9 mouse cellular contexts compared by ENCODE assay signal in genomic region chr13:22007121-22007510, GRCm38 (mm10). TPM values are rescaled to one million over a fixed set of nuclear protein-coding genes. Genes with fewer than 3 reads are reported as not detected.
DNase-seq lines count a peak whose midpoint lies in the region; ATAC-seq and TF ChIP-seq lines count a peak whose summit lies in the region.
"Had no signal": no experiment of that assay in that cellular context is flagged by ENCODE, and none has a peak within 500 bp of the region (broad histone marks: within the 10 kb centered on the region; RNA-seq: fewer than 3 reads in every experiment).

No protein-coding gene starts in this region.

- DNase-seq in kidney, postnatal 0 days (ENCODE audit: low spot score) = no peak
- DNase-seq in kidney, adult 8-10 months = no peak
- DNase-seq in embryonic facial prominence, embryonic 14.5 days (ENCODE audit: low spot score) = no peak
- DNase-seq in neural tube, embryonic 10.5 days (ENCODE audit: extremely low spot score, low spot score) = peak; percentile 47
- DNase-seq in frontal cortex, postnatal 10 days (ENCODE audit: low spot score in 2 of 2) = no peak
- no peak for DNase-seq in left cerebral cortex, postnatal 4 days
- no peak for DNase-seq in c-Kit-positive CD71-positive TER-119-positive erythroid progenitor cells, embryonic 14.5 days (ENCODE audit: low spot score)

- peak overlapping the region; percentile 46 for H3K4me3 ChIP-seq in kidney, postnatal 0 days (replicated peaks; ENCODE audit: low read depth, low read length)
- peak overlapping the region; percentile 54 for H3K4me3 ChIP-seq in embryonic facial prominence, embryonic 14.5 days (ENCODE audit: low read depth, low read length)
- H3K4me3 ChIP-seq in intestine, embryonic 16.5 days (ENCODE audit: low read length) = peak overlapping the region; percentile 69

- H3K4me1 ChIP-seq in kidney, postnatal 0 days (replicated peaks; ENCODE audit: insufficient read depth, low read length) = peaks cover 9% of the 10 kb centered on the region
- peaks cover 5% of the 10 kb centered on the region for H3K4me1 ChIP-seq in embryonic facial prominence, embryonic 14.5 days (ENCODE audit: control insufficient read depth, insufficient read depth, low read length)
- H3K4me1 ChIP-seq in intestine, embryonic 16.5 days (ENCODE audit: control insufficient read depth, insufficient read depth, low read length) = peaks cover 15% of the 10 kb centered on the region; the same call in 1 of the 2 replicates

- peaks cover 89% of the 10 kb centered on the region for H3K27me3 ChIP-seq in kidney, postnatal 0 days (ENCODE audit: insufficient read depth, low read length)
- H3K27me3 ChIP-seq in embryonic facial prominence, embryonic 14.5 days (replicated peaks; ENCODE audit: control insufficient read depth, insufficient read depth, low read length) = peaks cover 95% of the 10 kb centered on the region
- peaks cover 76% of the 10 kb centered on the region for H3K27me3 ChIP-seq in intestine, embryonic 16.5 days (replicated peaks; ENCODE audit: control insufficient read depth, insufficient read depth, low read length)

- H3K36me3 ChIP-seq in kidney, postnatal 0 days (ENCODE audit: insufficient read depth, low read length) = no peaks in the 10 kb centered on the region
- no peaks in the 10 kb centered on the region for H3K36me3 ChIP-seq in embryonic facial prominence, embryonic 14.5 days (ENCODE audit: control insufficient read depth, insufficient read depth, low read length)
- H3K36me3 ChIP-seq in intestine, embryonic 16.5 days (ENCODE audit: control insufficient read depth, insufficient read depth, low read length) = no peaks in the 10 kb centered on the region

- intact Hi-C loops in left cerebral cortex, postnatal 4 days (cut with DNase I) = no loop called here

- ATAC-seq in kidney, postnatal 0 days (replicated peaks; ENCODE audit: low FRiP score, low read depth) = no peak
- no peak for ATAC-seq in embryonic facial prominence, embryonic 14.5 days (ENCODE audit: low read depth)
- no peak; the same call in 1 of the 2 replicates for ATAC-seq in intestine, embryonic 16.5 days

- no peak overlapping the region for H3K27ac ChIP-seq in kidney, postnatal 0 days
- no peak overlapping the region for H3K27ac ChIP-seq in embryonic facial prominence, embryonic 14.5 days (replicated peaks; ENCODE audit: low read depth, low read length)
- no peak overlapping the region for H3K27ac ChIP-seq in intestine, embryonic 16.5 days (ENCODE audit: low read length)

- H3K9ac ChIP-seq in kidney, postnatal 0 days (ENCODE audit: low read depth, low read length) = 0 out of 2 replicates have a peak overlapping the region, but pooled peaks have one; percentile 19
- H3K9ac ChIP-seq in embryonic facial prominence, embryonic 14.5 days (ENCODE audit: low read depth, low read length) = 0 out of 2 replicates have a peak overlapping the region, but pooled peaks have one; percentile 57
- peak overlapping the region; percentile 64 for H3K9ac ChIP-seq in intestine, embryonic 16.5 days (ENCODE audit: low read depth, low read length)

- 5% methylated on average over 18 of the region's 18 CpGs for WGBS in kidney, postnatal 0 days
- 4% methylated on average over 18 of the region's 18 CpGs for WGBS in embryonic facial prominence, embryonic 14.5 days
- WGBS in intestine, embryonic 16.5 days = 3% methylated on average over 18 of the region's 18 CpGs

- no peak for TF ChIP-seq CTCF in kidney, postnatal 0 days (IDR thresholded peaks at IDR 0.05; ENCODE audit: low read depth)

- peak overlapping the region; percentile 79 for H3K4me2 ChIP-seq in kidney, postnatal 0 days (ENCODE audit: low read length)
- peak overlapping the region; percentile 92 for H3K4me2 ChIP-seq in embryonic facial prominence, embryonic 14.5 days (ENCODE audit: low read depth, low read length)
- peak overlapping the region; percentile 96 for H3K4me2 ChIP-seq in intestine, embryonic 16.5 days (ENCODE audit: low read depth, low read length)

- H3K9me3 ChIP-seq in kidney, postnatal 0 days (replicated peaks; ENCODE audit: low read length) = no peaks in the 10 kb centered on the region
- H3K9me3 ChIP-seq in embryonic facial prominence, embryonic 14.5 days (ENCODE audit: control insufficient read depth, low read length) = no peaks in the 10 kb centered on the region
- H3K9me3 ChIP-seq in intestine, embryonic 16.5 days (ENCODE audit: control insufficient read depth, low read length) = no peaks in the 10 kb centered on the region

RNA-seq across cellular contexts. Expression of gene Prss16, which starts 2.4 kb away (rescaled TPM):
- 0.21 and 0.60 TPM in 2 replicates for polyA plus RNA-seq in kidney, postnatal 0 days (2015; fragmentation: Nextera tagmentation; extraction: Ambion mirVana)
- 0.70 and 0.83 TPM in 2 replicates for polyA plus RNA-seq in embryonic facial prominence, embryonic 14.5 days (2014; fragmentation: Nextera tagmentation; extraction: Ambion mirVana)
- 1.4 and 2.0 TPM in 2 replicates for polyA plus RNA-seq in intestine, embryonic 16.5 days (2015; fragmentation: Nextera tagmentation; extraction: Ambion mirVana)
- total RNA-seq in left cerebral cortex, postnatal 4 days (2021) = not detected

RNA-seq across cellular contexts. Expression of gene Pom121l2, which starts 26.1 kb away (rescaled TPM):
- polyA plus RNA-seq in kidney, postnatal 0 days (2015; fragmentation: Nextera tagmentation; extraction: Ambion mirVana) = not detected in 2 replicates
- polyA plus RNA-seq in embryonic facial prominence, embryonic 14.5 days (2014; fragmentation: Nextera tagmentation; extraction: Ambion mirVana) = 0.11 and 0.13 TPM in 2 replicates
- 0.10 TPM in 1 of 2 replicates, not detected in the other for polyA plus RNA-seq in intestine, embryonic 16.5 days (2015; fragmentation: Nextera tagmentation; extraction: Ambion mirVana)
- total RNA-seq in left cerebral cortex, postnatal 4 days (2021) = under 1 TPM in 1 of 2 experiments, not detected in 1; 0.12 TPM
- total RNA-seq: megakaryocyte-erythroid progenitor cell, adult 5-6 weeks had no signal

RNA-seq across cellular contexts. Expression of gene Hist1h2ah, which starts 28.3 kb away (rescaled TPM):
- polyA plus RNA-seq in kidney, postnatal 0 days (2015; fragmentation: Nextera tagmentation; extraction: Ambion mirVana) = 4.0 and 4.5 TPM in 2 replicates
- polyA plus RNA-seq in embryonic facial prominence, embryonic 14.5 days (2014; fragmentation: Nextera tagmentation; extraction: Ambion mirVana) = 13.1 TPM in 1 of 2 replicates, not detected in the other
- 4.6 and 5.1 TPM in 2 replicates for polyA plus RNA-seq in intestine, embryonic 16.5 days (2015; fragmentation: Nextera tagmentation; extraction: Ambion mirVana)
- total RNA-seq in left cerebral cortex, postnatal 4 days (2021) = 100 to 1,000 TPM; 126 to 134 TPM

RNA-seq across cellular contexts. Expression of gene Hist1h2bk, which starts 28.6 kb away (rescaled TPM):
- 4.0 and 4.8 TPM in 2 replicates for polyA plus RNA-seq in kidney, postnatal 0 days (2015; fragmentation: Nextera tagmentation; extraction: Ambion mirVana)
- polyA plus RNA-seq in embryonic facial prominence, embryonic 14.5 days (2014; fragmentation: Nextera tagmentation; extraction: Ambion mirVana) = 3.9 and 6.6 TPM in 2 replicates
- polyA plus RNA-seq in intestine, embryonic 16.5 days (2015; fragmentation: Nextera tagmentation; extraction: Ambion mirVana) = 1.8 and 2.9 TPM in 2 replicates
- total RNA-seq in left cerebral cortex, postnatal 4 days (2021) = 100 to 1,000 TPM in 1 of 2 experiments, 10 to 100 TPM in 1; 95.1 to 120 TPM

RNA-seq across cellular contexts. Expression of gene Hist1h4i, which starts 34.0 kb away (rescaled TPM):
- polyA plus RNA-seq in kidney, postnatal 0 days (2015; fragmentation: Nextera tagmentation; extraction: Ambion mirVana) = 15.3 and 17.2 TPM in 2 replicates
- polyA plus RNA-seq in embryonic facial prominence, embryonic 14.5 days (2014; fragmentation: Nextera tagmentation; extraction: Ambion mirVana) = 11.8 and 13.3 TPM in 2 replicates
- 18.8 and 22.0 TPM in 2 replicates for polyA plus RNA-seq in intestine, embryonic 16.5 days (2015; fragmentation: Nextera tagmentation; extraction: Ambion mirVana)
- total RNA-seq in left cerebral cortex, postnatal 4 days (2021) = 10 to 100 TPM; 89.3 to 89.6 TPM
